Mouse (Mus musculus): ENCODE data around the gene Josd2. TPM values are rescaled to one million over a fixed set of nuclear protein-coding genes. Genes with fewer than 3 reads are reported as not detected.
A peak's percentile ranks its signal among the peaks of the same experiment; 100 is the strongest.

The Josd2 gene
- polyA plus RNA-seq (2015; fragmentation: Nextera tagmentation; extraction: Ambion mirVana), result 32.8 and 33.7 TPM in 2 replicates

- Histone ChIP-seq H3K4me2 (replicated peaks; ENCODE audit: low read depth) (peak within 1 kb of the TSS; percentile 76), H3K9ac (ENCODE audit: low read length) (peak within 1 kb of the TSS; percentile 78), H3K9me3 (ENCODE audit: control insufficient read depth, low read length) (no peaks in the 10 kb centered on the region), H3K27ac (replicated peaks) (0 out of 2 replicates have a peak within 1 kb of the TSS, but pooled peaks have one; percentile 30), H3K36me3 (ENCODE audit: control insufficient read depth, insufficient read depth, low read length) (no peaks in the 10 kb centered on the region), H3K27me3 (ENCODE audit: control insufficient read depth, insufficient read depth, low read length) (no peaks in the 10 kb centered on the region), H3K4me1 (replicated peaks; ENCODE audit: control insufficient read depth, insufficient read depth) (no peaks in the 10 kb centered on the region), H3K4me3 (ENCODE audit: low read depth, low read length) (peak within 1 kb of the TSS; percentile 68)
- peak; percentile 99 for ATAC-seq (ENCODE audit: low FRiP score, low TSS enrichment)
- DNase-seq (ENCODE audit: low spot score), result peak; percentile 95
- WGBS, result under 1% methylated on average over 42 of the region's 42 CpGs
- TF ChIP-seq CTCF (IDR thresholded peaks at IDR 0.05; ENCODE audit: low read depth) (0 out of 2 replicates have a peak, but pooled peaks have one; percentile 2), EP300 (optimal IDR thresholded peaks at IDR 0.05) (peak; percentile 93)
Observed at GRCm38 (mm10) chr7:44467811-44468411, at the start of gene Josd2. TSS of gene Josd2 (plus strand) at chr7:44467980.

- Histone ChIP-seq H3K9me3 (ENCODE audit: control insufficient read depth, low read length) (no peaks in the 10 kb centered on the region), H3K27ac (replicated peaks) (no peak overlapping the region), H3K4me2 (replicated peaks; ENCODE audit: low read depth) (no peak overlapping the region), H3K4me1 (replicated peaks; ENCODE audit: control insufficient read depth, insufficient read depth) (no peaks in the 10 kb centered on the region), H3K27me3 (ENCODE audit: control insufficient read depth, insufficient read depth, low read length) (peaks cover 8% of the 10 kb centered on the region; the same call in 1 of the 2 replicates), H3K36me3 (ENCODE audit: control insufficient read depth, insufficient read depth, low read length) (no peaks in the 10 kb centered on the region), H3K9ac (ENCODE audit: low read length) (no peak overlapping the region), H3K4me3 (ENCODE audit: low read depth, low read length) (no peak overlapping the region)
- ATAC-seq (ENCODE audit: low FRiP score, low TSS enrichment), result no peak
- no peak for DNase-seq (ENCODE audit: low spot score)
- WGBS, result 13% methylated on average over 8 of the region's 8 CpGs
- TF ChIP-seq CTCF (IDR thresholded peaks at IDR 0.05; ENCODE audit: low read depth), result no peak
- TF ChIP-seq EP300 (optimal IDR thresholded peaks at IDR 0.05), result no peak
Observed at GRCm38 (mm10) chr7:44427666-44428065, 40.1 kb upstream of the Josd2 start.

DNA sequence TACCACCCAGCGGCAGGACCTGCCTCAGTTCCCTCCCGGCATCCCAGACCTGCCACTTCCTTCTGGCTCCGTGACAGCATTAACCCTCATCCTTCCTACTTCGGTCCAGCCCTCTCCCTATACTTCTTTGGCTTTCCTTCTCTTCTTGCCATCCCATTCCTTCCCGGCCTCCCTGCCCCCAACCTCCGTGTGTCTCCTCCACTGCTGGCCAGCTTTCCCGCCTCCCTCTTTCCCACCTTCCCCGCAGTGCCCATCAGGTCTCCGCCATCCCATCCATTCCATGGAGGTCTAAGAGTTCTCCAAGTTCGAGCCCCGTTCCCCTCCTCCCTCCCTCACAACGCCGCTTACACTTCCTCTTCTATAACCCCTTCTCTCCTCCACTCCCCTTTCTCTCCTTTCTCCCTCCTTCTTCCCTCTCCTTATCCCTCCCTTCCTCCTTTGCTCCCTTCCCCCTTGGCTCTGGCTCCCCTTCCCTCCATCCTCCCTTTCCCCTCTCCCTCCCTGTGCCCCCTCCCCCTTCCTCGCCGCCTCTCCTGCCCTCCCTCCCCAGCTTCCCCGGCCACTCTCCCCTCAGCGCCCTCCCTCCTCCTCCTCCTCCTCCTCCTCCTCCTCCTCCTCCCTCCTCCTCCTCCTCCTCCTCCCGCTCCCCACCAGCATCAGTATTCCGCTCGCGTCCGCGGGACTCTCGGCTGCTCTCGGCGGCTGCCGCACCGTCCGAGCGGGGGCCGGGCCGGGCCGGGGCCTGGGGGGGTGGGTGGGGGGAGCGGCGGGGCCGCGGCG, 39.4 kb upstream of the Josd2 start:
- peaks cover 8% of the 10 kb centered on the region; the same call in 1 of the 2 replicates for H3K27me3 ChIP-seq (ENCODE audit: control insufficient read depth, insufficient read depth, low read length)
- H3K27ac ChIP-seq (replicated peaks), result no peak overlapping the region
- peak overlapping the region; percentile 41; the same call in 1 of the 2 replicates for H3K9ac ChIP-seq (ENCODE audit: low read length)
- H3K9me3 ChIP-seq (ENCODE audit: control insufficient read depth, low read length), result no peaks in the 10 kb centered on the region
- no peak overlapping the region; the same call in 1 of the 2 replicates for H3K4me3 ChIP-seq (ENCODE audit: low read depth, low read length)
- TF ChIP-seq EP300 (optimal IDR thresholded peaks at IDR 0.05) (no peak), CTCF (IDR thresholded peaks at IDR 0.05; ENCODE audit: low read depth) (no peak)
- WGBS, result 3% methylated on average over 17 of the region's 38 CpGs
- peak overlapping the region; percentile 57; the same call in 1 of the 2 replicates for H3K4me2 ChIP-seq (replicated peaks; ENCODE audit: low read depth)
- DNase-seq (ENCODE audit: low spot score) (no peak), ATAC-seq (ENCODE audit: low FRiP score, low TSS enrichment) (no peak)
- H3K36me3 ChIP-seq (ENCODE audit: control insufficient read depth, insufficient read depth, low read length), result no peaks in the 10 kb centered on the region
- H3K4me1 ChIP-seq (replicated peaks; ENCODE audit: control insufficient read depth, insufficient read depth), result no peaks in the 10 kb centered on the region

DNA sequence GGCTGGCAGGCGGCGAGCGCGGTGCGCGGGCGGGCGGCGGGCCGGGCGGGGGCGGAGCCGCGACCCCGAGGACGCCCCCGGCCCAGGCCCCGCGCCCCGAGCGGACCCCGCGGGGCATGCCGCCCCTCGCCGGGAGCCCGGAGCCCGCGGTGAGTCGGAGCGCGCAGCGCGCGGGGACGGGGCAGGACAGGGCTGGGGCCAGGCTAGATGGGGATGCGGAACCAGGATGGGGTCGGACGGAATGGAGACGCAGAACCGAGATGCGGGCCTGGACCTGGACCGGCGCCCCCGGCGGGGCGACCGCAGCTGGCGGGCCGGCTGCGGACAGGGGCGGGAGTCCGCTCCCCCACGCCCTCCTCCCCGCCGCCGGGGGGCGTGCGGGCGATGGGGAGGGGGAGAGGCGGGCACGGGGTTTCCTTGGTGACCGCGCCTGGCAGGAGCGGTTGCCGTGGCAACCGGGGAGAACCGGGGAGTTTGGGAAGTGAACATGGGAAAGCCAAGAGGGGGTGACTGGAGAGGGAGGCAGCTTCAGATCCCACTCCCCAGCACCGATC, 38.7 kb upstream of the Josd2 start, which contains the start of gene Lrrc4b:
Lrrc4b (plus strand) TSS at position 51 of the 554 bp plus-strand sequence.
- Histone ChIP-seq H3K4me2 (replicated peaks; ENCODE audit: low read depth) (peak within 1 kb of the TSS; percentile 57), H3K4me1 (replicated peaks; ENCODE audit: control insufficient read depth, insufficient read depth) (no peaks in the 10 kb centered on the region), H3K9ac (ENCODE audit: low read length) (peak within 1 kb of the TSS; percentile 41), H3K27ac (replicated peaks) (no peak within 1 kb of the TSS), H3K4me3 (ENCODE audit: low read depth, low read length) (peak within 1 kb of the TSS; percentile 35), H3K9me3 (ENCODE audit: control insufficient read depth, low read length) (no peaks in the 10 kb centered on the region), H3K27me3 (ENCODE audit: control insufficient read depth, insufficient read depth, low read length) (peaks cover 8% of the 10 kb centered on the region; the same call in 1 of the 2 replicates), H3K36me3 (ENCODE audit: control insufficient read depth, insufficient read depth, low read length) (no peaks in the 10 kb centered on the region)
- no peak for TF ChIP-seq CTCF (IDR thresholded peaks at IDR 0.05; ENCODE audit: low read depth)
- TF ChIP-seq EP300 (optimal IDR thresholded peaks at IDR 0.05), result no peak
- WGBS, result 1% methylated on average over 41 of the region's 69 CpGs
- peak; percentile 31 for ATAC-seq (ENCODE audit: low FRiP score, low TSS enrichment)
- no peak for DNase-seq (ENCODE audit: low spot score)

- 6% methylated on average over 30 of the region's 32 CpGs for WGBS
- H3K27me3 ChIP-seq (ENCODE audit: control insufficient read depth, insufficient read depth, low read length), result peaks cover 8% of the 10 kb centered on the region; the same call in 1 of the 2 replicates
Observed at GRCm38 (mm10) chr7:44429534-44430488, 38.0 kb upstream of the Josd2 start.

More at GRCm38 (mm10) chr7:44429534-44430488, 38.0 kb upstream of the Josd2 start:
- ATAC-seq (ENCODE audit: low FRiP score, low TSS enrichment) (no peak), DNase-seq (ENCODE audit: low spot score) (no peak)
- TF ChIP-seq CTCF (IDR thresholded peaks at IDR 0.05; ENCODE audit: low read depth), result no peak
- no peak for TF ChIP-seq EP300 (optimal IDR thresholded peaks at IDR 0.05)
- no peaks in the 10 kb centered on the region for H3K9me3 ChIP-seq (ENCODE audit: control insufficient read depth, low read length)
- H3K4me3 ChIP-seq (ENCODE audit: low read depth, low read length), result peak overlapping the region; percentile 35
- peak overlapping the region; percentile 57 for H3K4me2 ChIP-seq (replicated peaks; ENCODE audit: low read depth)
- H3K9ac ChIP-seq (ENCODE audit: low read length), result no peak overlapping the region
- no peaks in the 10 kb centered on the region for H3K36me3 ChIP-seq (ENCODE audit: control insufficient read depth, insufficient read depth, low read length)
- H3K27ac ChIP-seq (replicated peaks), result no peak overlapping the region
- H3K4me1 ChIP-seq (replicated peaks; ENCODE audit: control insufficient read depth, insufficient read depth), result no peaks in the 10 kb centered on the region
